Mouse (Mus musculus): ENCODE data around the gene Tmem88. TPM values are rescaled to one million over a fixed set of nuclear protein-coding genes. Genes with fewer than 3 reads are reported as not detected.

Gene Tmem88
- polyA plus RNA-seq, 1 experiment from 2014 or later = 34.8 TPM

- 86% methylated on average over 12 of the region's 12 CpGs for WGBS
- H3K9ac ChIP-seq (ENCODE audit: low read length) = no peak overlapping the region
- ATAC-seq (replicated peaks; ENCODE audit: low FRiP score, low TSS enrichment, low read depth) (no peak), DNase-seq (ENCODE audit: low spot score) (no peak)
- peaks cover 16% of the 10 kb centered on the region for H3K4me1 ChIP-seq (replicated peaks; ENCODE audit: control insufficient read depth, insufficient read depth, low read length)
- H3K27me3 ChIP-seq (replicated peaks; ENCODE audit: control insufficient read depth, insufficient read depth, low read length) = no peaks in the 10 kb centered on the region
- H3K9me3 ChIP-seq (ENCODE audit: control insufficient read depth, low read length) = no peaks in the 10 kb centered on the region
- H3K4me3 ChIP-seq (ENCODE audit: low read depth, low read length) = no peak overlapping the region
- H3K27ac ChIP-seq (ENCODE audit: low read depth) = no peak overlapping the region
- peaks cover 77% of the 10 kb centered on the region for H3K36me3 ChIP-seq (ENCODE audit: control insufficient read depth, insufficient read depth, low read length)
- no peak overlapping the region for H3K4me2 ChIP-seq (ENCODE audit: low read length)
Measured at GRCm38 (mm10) chr11:69401987-69402386, 4.0 kb upstream of the Tmem88 start.

- Histone ChIP-seq H3K36me3 (ENCODE audit: control insufficient read depth, insufficient read depth, low read length) (peaks cover 69% of the 10 kb centered on the region), H3K27ac (ENCODE audit: low read depth) (no peak overlapping the region), H3K27me3 (replicated peaks; ENCODE audit: control insufficient read depth, insufficient read depth, low read length) (no peaks in the 10 kb centered on the region), H3K4me1 (replicated peaks; ENCODE audit: control insufficient read depth, insufficient read depth, low read length) (peaks cover 21% of the 10 kb centered on the region), H3K4me3 (ENCODE audit: low read depth, low read length) (no peak overlapping the region), H3K4me2 (ENCODE audit: low read length) (no peak overlapping the region), H3K9ac (ENCODE audit: low read length) (no peak overlapping the region), H3K9me3 (ENCODE audit: control insufficient read depth, low read length) (no peaks in the 10 kb centered on the region)
- ATAC-seq (replicated peaks; ENCODE audit: low FRiP score, low TSS enrichment, low read depth) (peak; percentile 66), DNase-seq (ENCODE audit: low spot score) (peak; percentile 91)
- 18% methylated on average over 22 of the region's 22 CpGs for WGBS
Measured at GRCm38 (mm10) chr11:69401210-69401637, 3.2 kb upstream of the Tmem88 start.

GRCm38 (mm10) chr11:69400083-69400850 is 2.2 kb upstream of the Tmem88 start:
- no peaks in the 10 kb centered on the region for H3K27me3 ChIP-seq (replicated peaks; ENCODE audit: control insufficient read depth, insufficient read depth, low read length)
- H3K9ac ChIP-seq (ENCODE audit: low read length) = no peak overlapping the region
- H3K4me1 ChIP-seq (replicated peaks; ENCODE audit: control insufficient read depth, insufficient read depth, low read length) = peaks cover 21% of the 10 kb centered on the region
- peaks cover 59% of the 10 kb centered on the region for H3K36me3 ChIP-seq (ENCODE audit: control insufficient read depth, insufficient read depth, low read length)
- H3K4me3 ChIP-seq (ENCODE audit: low read depth, low read length) = no peak overlapping the region
- no peak for ATAC-seq (replicated peaks; ENCODE audit: low FRiP score, low TSS enrichment, low read depth)
- H3K27ac ChIP-seq (ENCODE audit: low read depth) = no peak overlapping the region
- no peak for DNase-seq (ENCODE audit: low spot score)
- 79% methylated on average over 25 of the region's 25 CpGs for WGBS
- H3K4me2 ChIP-seq (ENCODE audit: low read length) = no peak overlapping the region
- H3K9me3 ChIP-seq (ENCODE audit: control insufficient read depth, low read length) = no peaks in the 10 kb centered on the region

- Histone ChIP-seq H3K4me2 (ENCODE audit: low read length) (peak overlapping the region; percentile 72; the same call in 1 of the 2 replicates), H3K27ac (ENCODE audit: low read depth) (no peak overlapping the region), H3K9me3 (ENCODE audit: control insufficient read depth, low read length) (no peaks in the 10 kb centered on the region)
Measured at GRCm38 (mm10) chr11:69399201-69400082, 1.4 kb upstream of the Tmem88 start.

GRCm38 (mm10) chr11:69398486-69399200 is 609 bp upstream of the Tmem88 start:
- peak overlapping the region; percentile 72 for H3K4me2 ChIP-seq (ENCODE audit: low read length)
- H3K36me3 ChIP-seq (ENCODE audit: control insufficient read depth, insufficient read depth, low read length) = peaks cover 43% of the 10 kb centered on the region
- no peaks in the 10 kb centered on the region for H3K27me3 ChIP-seq (replicated peaks; ENCODE audit: control insufficient read depth, insufficient read depth, low read length)
- ATAC-seq (replicated peaks; ENCODE audit: low FRiP score, low TSS enrichment, low read depth) = no peak
- 30% methylated on average over 21 of the region's 21 CpGs for WGBS
- peak overlapping the region; percentile 70; the same call in 1 of the 2 replicates for H3K4me3 ChIP-seq (ENCODE audit: low read depth, low read length)
- H3K27ac ChIP-seq (ENCODE audit: low read depth) = peak overlapping the region; percentile 97; the same call in 1 of the 2 replicates
- peak overlapping the region; percentile 96 for H3K9ac ChIP-seq (ENCODE audit: low read length)
- peak; percentile 68 for DNase-seq (ENCODE audit: low spot score)
- no peaks in the 10 kb centered on the region for H3K9me3 ChIP-seq (ENCODE audit: control insufficient read depth, low read length)
- peaks cover 24% of the 10 kb centered on the region for H3K4me1 ChIP-seq (replicated peaks; ENCODE audit: control insufficient read depth, insufficient read depth, low read length)

More at GRCm38 (mm10) chr11:69399201-69400082, 1.4 kb upstream of the Tmem88 start:
- peak; percentile 67 for DNase-seq (ENCODE audit: low spot score)
- no peaks in the 10 kb centered on the region for H3K27me3 ChIP-seq (replicated peaks; ENCODE audit: control insufficient read depth, insufficient read depth, low read length)
- H3K4me1 ChIP-seq (replicated peaks; ENCODE audit: control insufficient read depth, insufficient read depth, low read length) = peaks cover 21% of the 10 kb centered on the region
- ATAC-seq (replicated peaks; ENCODE audit: low FRiP score, low TSS enrichment, low read depth) = no peak
- H3K4me3 ChIP-seq (ENCODE audit: low read depth, low read length) = no peak overlapping the region
- H3K9ac ChIP-seq (ENCODE audit: low read length) = peak overlapping the region; percentile 15; the same call in 1 of the 2 replicates
- WGBS = 30% methylated on average over 66 of the region's 66 CpGs
- peaks cover 51% of the 10 kb centered on the region for H3K36me3 ChIP-seq (ENCODE audit: control insufficient read depth, insufficient read depth, low read length)

- ATAC-seq (replicated peaks; ENCODE audit: low FRiP score, low TSS enrichment, low read depth) (no peak), DNase-seq (ENCODE audit: low spot score) (peak; percentile 72)
- Histone ChIP-seq H3K9me3 (ENCODE audit: control insufficient read depth, low read length) (no peaks in the 10 kb centered on the region), H3K9ac (ENCODE audit: low read length) (peak overlapping the region; percentile 96), H3K4me2 (ENCODE audit: low read length) (peak overlapping the region; percentile 72), H3K27me3 (replicated peaks; ENCODE audit: control insufficient read depth, insufficient read depth, low read length) (no peaks in the 10 kb centered on the region), H3K27ac (ENCODE audit: low read depth) (peak overlapping the region; percentile 97), H3K4me3 (ENCODE audit: low read depth, low read length) (peak overlapping the region; percentile 70), H3K4me1 (replicated peaks; ENCODE audit: control insufficient read depth, insufficient read depth, low read length) (peaks cover 24% of the 10 kb centered on the region), H3K36me3 (ENCODE audit: control insufficient read depth, insufficient read depth, low read length) (peaks cover 34% of the 10 kb centered on the region)
- 15% methylated on average over 24 of the region's 24 CpGs for WGBS
Measured at GRCm38 (mm10) chr11:69397581-69398057, 415 bp downstream of the Tmem88 start.

- ATAC-seq (replicated peaks; ENCODE audit: low FRiP score, low TSS enrichment, low read depth) (no peak), DNase-seq (ENCODE audit: low spot score) (peak; percentile 62)
- peak overlapping the region; percentile 70 for H3K4me3 ChIP-seq (ENCODE audit: low read depth, low read length)
- WGBS = 29% methylated on average over 11 of the region's 11 CpGs
- H3K9ac ChIP-seq (ENCODE audit: low read length) = peak overlapping the region; percentile 96
- no peaks in the 10 kb centered on the region for H3K9me3 ChIP-seq (ENCODE audit: control insufficient read depth, low read length)
- peaks cover 25% of the 10 kb centered on the region for H3K36me3 ChIP-seq (ENCODE audit: control insufficient read depth, insufficient read depth, low read length)
- peaks cover 24% of the 10 kb centered on the region for H3K4me1 ChIP-seq (replicated peaks; ENCODE audit: control insufficient read depth, insufficient read depth, low read length)
- H3K27me3 ChIP-seq (replicated peaks; ENCODE audit: control insufficient read depth, insufficient read depth, low read length) = no peaks in the 10 kb centered on the region
- peak overlapping the region; percentile 72 for H3K4me2 ChIP-seq (ENCODE audit: low read length)
- H3K27ac ChIP-seq (ENCODE audit: low read depth) = peak overlapping the region; percentile 97
Measured at GRCm38 (mm10) chr11:69396772-69397171, 1.3 kb downstream of the Tmem88 start.
